Mouse (Mus musculus): ENCODE measurements around the gene Tcf21.
A peak's percentile ranks its signal among the peaks of the same experiment; 100 is the strongest.

Gene Tcf21

DNA sequence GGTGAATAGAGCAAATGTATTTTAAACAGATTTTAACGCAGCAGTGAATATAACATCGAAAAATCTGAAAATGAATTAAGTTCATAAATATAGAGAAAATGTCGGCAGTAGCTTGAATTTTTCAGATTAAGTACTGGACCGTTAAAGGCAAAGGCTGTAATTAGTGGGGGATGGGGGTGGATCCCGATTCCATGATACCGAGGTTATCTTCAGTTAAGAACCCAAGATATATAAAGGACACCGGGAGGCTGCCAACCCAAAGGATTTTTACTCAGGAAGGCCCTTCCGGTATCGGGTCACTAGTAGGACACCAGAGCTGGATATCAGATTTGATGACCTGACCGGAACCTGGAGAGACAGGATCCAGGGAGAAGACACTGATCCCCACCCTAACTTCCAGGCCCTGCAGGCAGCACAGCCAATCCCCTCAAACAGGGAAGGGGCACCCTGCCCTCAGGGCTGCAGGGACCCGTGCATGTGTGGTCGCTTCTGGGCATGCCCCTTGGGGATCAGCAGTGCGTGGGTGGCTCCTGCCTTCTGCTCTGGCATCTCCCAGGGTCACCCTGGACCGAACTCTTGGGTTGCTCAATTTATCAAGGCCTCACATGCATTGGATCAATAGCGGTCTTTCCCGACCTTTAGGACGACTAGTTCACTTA is 22.9 kb upstream of the Tcf21 start:
- no peak for TF ChIP-seq NANOG (IDR thresholded peaks at IDR 0.05; ENCODE audit: borderline replicate concordance, low read length)
- TF ChIP-seq CTCF (conservative IDR thresholded peaks at IDR 0.05; ENCODE audit: low read length) = no peak
- TF ChIP-seq POU5F1 (IDR thresholded peaks at IDR 0.05; ENCODE audit: borderline replicate concordance, low read length) = no peak
- Histone ChIP-seq H3K4me1 (replicated peaks; ENCODE audit: low read depth, low read length) (peaks cover 14% of the 10 kb centered on the region), H3K36me3 (ENCODE audit: insufficient read depth, low read length) (no peaks in the 10 kb centered on the region), H3K27me3 (ENCODE audit: insufficient read depth, low read length) (peaks cover 40% of the 10 kb centered on the region), H3K9me3 (ENCODE audit: low read length) (no peaks in the 10 kb centered on the region), H3K4me3 (replicated peaks; ENCODE audit: low read length) (peak overlapping the region; percentile 53)

- peaks cover 14% of the 10 kb centered on the region for H3K4me1 ChIP-seq (replicated peaks; ENCODE audit: low read depth, low read length)
- H3K4me3 ChIP-seq (replicated peaks; ENCODE audit: low read length) = no peak overlapping the region
- no peaks in the 10 kb centered on the region for H3K36me3 ChIP-seq (ENCODE audit: insufficient read depth, low read length)
- no peaks in the 10 kb centered on the region for H3K9me3 ChIP-seq (ENCODE audit: low read length)
- peaks cover 44% of the 10 kb centered on the region for H3K27me3 ChIP-seq (ENCODE audit: insufficient read depth, low read length)
- TF ChIP-seq NANOG (IDR thresholded peaks at IDR 0.05; ENCODE audit: borderline replicate concordance, low read length) (no peak), CTCF (conservative IDR thresholded peaks at IDR 0.05; ENCODE audit: low read length) (no peak), POU5F1 (IDR thresholded peaks at IDR 0.05; ENCODE audit: borderline replicate concordance, low read length) (no peak)
Observed at GRCm38 (mm10) chr10:22842113-22842512, 22.1 kb upstream of the Tcf21 start.

- Histone ChIP-seq H3K36me3 (ENCODE audit: insufficient read depth, low read length) (no peaks in the 10 kb centered on the region), H3K4me3 (replicated peaks; ENCODE audit: low read length) (no peak overlapping the region), H3K27me3 (ENCODE audit: insufficient read depth, low read length) (peaks cover 20% of the 10 kb centered on the region), H3K4me1 (replicated peaks; ENCODE audit: low read depth, low read length) (no peaks in the 10 kb centered on the region), H3K9me3 (ENCODE audit: low read length) (peaks cover 3% of the 10 kb centered on the region; the same call in 1 of the 2 replicates)
- no peak for TF ChIP-seq NANOG (IDR thresholded peaks at IDR 0.05; ENCODE audit: borderline replicate concordance, low read length)
- no peak for TF ChIP-seq CTCF (conservative IDR thresholded peaks at IDR 0.05; ENCODE audit: low read length)
- no peak for TF ChIP-seq POU5F1 (IDR thresholded peaks at IDR 0.05; ENCODE audit: borderline replicate concordance, low read length)
Observed at GRCm38 (mm10) chr10:22826244-22826643, 6.3 kb upstream of the Tcf21 start.

GRCm38 (mm10) chr10:22822896-22823295 is 2.9 kb upstream of the Tcf21 start:
- Histone ChIP-seq H3K4me1 (replicated peaks; ENCODE audit: low read depth, low read length) (peaks cover 17% of the 10 kb centered on the region), H3K27me3 (ENCODE audit: insufficient read depth, low read length) (peaks cover 51% of the 10 kb centered on the region), H3K4me3 (replicated peaks; ENCODE audit: low read length) (no peak overlapping the region), H3K36me3 (ENCODE audit: insufficient read depth, low read length) (no peaks in the 10 kb centered on the region), H3K9me3 (ENCODE audit: low read length) (peaks cover 3% of the 10 kb centered on the region; the same call in 1 of the 2 replicates)
- no peak for TF ChIP-seq NANOG (IDR thresholded peaks at IDR 0.05; ENCODE audit: borderline replicate concordance, low read length)
- TF ChIP-seq CTCF (conservative IDR thresholded peaks at IDR 0.05; ENCODE audit: low read length) = no peak
- TF ChIP-seq POU5F1 (IDR thresholded peaks at IDR 0.05; ENCODE audit: borderline replicate concordance, low read length) = no peak

DNA sequence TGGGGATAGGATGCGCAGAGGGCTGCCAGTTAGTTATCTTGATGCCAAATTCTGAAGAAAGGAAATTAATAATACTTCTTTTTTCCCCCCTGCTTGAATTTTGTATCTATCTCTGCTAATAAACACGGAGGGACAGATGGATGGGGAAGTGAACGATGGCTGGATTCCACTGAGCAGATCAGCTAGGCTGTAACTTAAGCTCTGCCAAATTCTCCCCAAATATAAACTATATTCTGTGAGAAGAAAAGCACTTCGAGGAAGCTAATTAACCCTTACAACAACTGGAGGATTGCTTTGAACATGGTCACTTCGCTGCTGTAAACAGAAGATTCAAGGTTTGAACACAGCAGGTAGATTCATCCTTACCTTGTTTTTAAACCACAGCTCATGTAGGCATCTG is 2.5 kb upstream of the Tcf21 start:
- no peak overlapping the region for H3K4me3 ChIP-seq (replicated peaks; ENCODE audit: low read length)
- H3K9me3 ChIP-seq (ENCODE audit: low read length) = peaks cover 3% of the 10 kb centered on the region; the same call in 1 of the 2 replicates
- H3K4me1 ChIP-seq (replicated peaks; ENCODE audit: low read depth, low read length) = peaks cover 19% of the 10 kb centered on the region
- H3K27me3 ChIP-seq (ENCODE audit: insufficient read depth, low read length) = peaks cover 55% of the 10 kb centered on the region
- TF ChIP-seq NANOG (IDR thresholded peaks at IDR 0.05; ENCODE audit: borderline replicate concordance, low read length) (no peak), POU5F1 (IDR thresholded peaks at IDR 0.05; ENCODE audit: borderline replicate concordance, low read length) (no peak), CTCF (conservative IDR thresholded peaks at IDR 0.05; ENCODE audit: low read length) (no peak)
- H3K36me3 ChIP-seq (ENCODE audit: insufficient read depth, low read length) = no peaks in the 10 kb centered on the region

DNA sequence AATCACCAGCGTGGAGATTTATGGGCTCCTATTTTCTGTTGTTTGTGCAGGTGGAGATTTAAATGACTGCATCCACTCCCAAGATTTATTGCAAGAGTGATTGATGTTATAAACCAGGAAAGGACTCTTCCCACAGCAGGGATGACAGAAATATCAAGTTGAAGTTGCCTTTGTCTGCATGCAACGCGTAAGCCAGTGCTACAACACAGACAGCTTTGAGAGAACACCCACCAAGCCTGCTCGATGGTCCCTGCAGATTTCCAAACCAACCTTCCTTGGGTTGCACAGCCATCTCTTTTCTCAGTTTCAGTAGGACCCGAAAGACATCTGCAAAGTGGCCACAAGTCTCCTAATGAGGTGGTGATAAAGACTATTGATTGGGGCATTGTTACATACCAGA is 1.7 kb upstream of the Tcf21 start:
- peaks cover 3% of the 10 kb centered on the region; the same call in 1 of the 2 replicates for H3K9me3 ChIP-seq (ENCODE audit: low read length)
- TF ChIP-seq CTCF (conservative IDR thresholded peaks at IDR 0.05; ENCODE audit: low read length) (no peak), POU5F1 (IDR thresholded peaks at IDR 0.05; ENCODE audit: borderline replicate concordance, low read length) (no peak), NANOG (IDR thresholded peaks at IDR 0.05; ENCODE audit: borderline replicate concordance, low read length) (no peak)
- no peaks in the 10 kb centered on the region for H3K36me3 ChIP-seq (ENCODE audit: insufficient read depth, low read length)
- H3K4me1 ChIP-seq (replicated peaks; ENCODE audit: low read depth, low read length) = peaks cover 20% of the 10 kb centered on the region
- H3K4me3 ChIP-seq (replicated peaks; ENCODE audit: low read length) = no peak overlapping the region
- H3K27me3 ChIP-seq (ENCODE audit: insufficient read depth, low read length) = peaks cover 58% of the 10 kb centered on the region

DNA sequence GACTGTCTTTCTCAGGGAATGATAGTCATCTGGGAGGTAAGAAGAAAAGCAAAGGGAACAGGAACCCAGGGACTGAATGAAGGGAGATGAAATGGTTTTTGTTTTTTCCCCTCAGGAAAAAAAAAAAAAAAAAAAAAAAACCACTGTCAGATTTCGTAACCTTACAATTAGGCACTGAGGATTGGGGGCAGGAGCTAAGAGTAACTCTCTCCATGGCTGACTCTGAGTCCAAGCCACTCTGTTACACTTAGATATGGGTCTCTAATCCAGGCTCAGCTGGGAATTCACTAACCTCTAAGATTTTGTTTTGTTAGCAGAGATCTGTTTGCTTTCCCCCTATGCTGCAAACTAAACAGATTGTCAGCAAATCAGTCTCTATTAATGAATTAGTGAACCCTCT is 1.3 kb upstream of the Tcf21 start:
- Histone ChIP-seq H3K4me1 (replicated peaks; ENCODE audit: low read depth, low read length) (peaks cover 23% of the 10 kb centered on the region), H3K27me3 (ENCODE audit: insufficient read depth, low read length) (peaks cover 62% of the 10 kb centered on the region), H3K36me3 (ENCODE audit: insufficient read depth, low read length) (no peaks in the 10 kb centered on the region), H3K4me3 (replicated peaks; ENCODE audit: low read length) (no peak overlapping the region), H3K9me3 (ENCODE audit: low read length) (peaks cover 3% of the 10 kb centered on the region; the same call in 1 of the 2 replicates)
- TF ChIP-seq NANOG (IDR thresholded peaks at IDR 0.05; ENCODE audit: borderline replicate concordance, low read length) = no peak
- TF ChIP-seq POU5F1 (IDR thresholded peaks at IDR 0.05; ENCODE audit: borderline replicate concordance, low read length) = no peak
- no peak for TF ChIP-seq CTCF (conservative IDR thresholded peaks at IDR 0.05; ENCODE audit: low read length)

- Histone ChIP-seq H3K4me1 (replicated peaks; ENCODE audit: low read depth, low read length) (peaks cover 27% of the 10 kb centered on the region), H3K9me3 (ENCODE audit: low read length) (peaks cover 3% of the 10 kb centered on the region; the same call in 1 of the 2 replicates), H3K36me3 (ENCODE audit: insufficient read depth, low read length) (no peaks in the 10 kb centered on the region), H3K27me3 (ENCODE audit: insufficient read depth, low read length) (peaks cover 64% of the 10 kb centered on the region), H3K4me3 (replicated peaks; ENCODE audit: low read length) (no peak overlapping the region)
- TF ChIP-seq POU5F1 (IDR thresholded peaks at IDR 0.05; ENCODE audit: borderline replicate concordance, low read length) (no peak), CTCF (conservative IDR thresholded peaks at IDR 0.05; ENCODE audit: low read length) (no peak), NANOG (IDR thresholded peaks at IDR 0.05; ENCODE audit: borderline replicate concordance, low read length) (no peak)
Observed at GRCm38 (mm10) chr10:22820841-22821240, 867 bp upstream of the Tcf21 start.
